Mouse (Mus musculus) mouse trophoblast stem cell (cell line): ENCODE measurements around the gene Hlf.

Experiments used
- in situ Hi-C, 2 experiments: fragments of 300-500 bp; cut with MseI, MboI; formaldehyde crosslinking; loops; 2 replicates in 1 of 2; 3 replicates in 1 of 2; pipeline ENCODE4 v1.15.1; 2025

The Hlf gene

GRCm38 (mm10) chr11:90370789-90371291 is 19.9 kb downstream of the Hlf start:
- in situ Hi-C loops = no loop called here

- in situ Hi-C loops = no loop called here
These were observed 20.3 kb downstream of the Hlf start for GRCm38 (mm10) chr11:90370367-90370766.

GRCm38 (mm10) chr11:90369605-90370004 is 21.1 kb downstream of the Hlf start:
- in situ Hi-C loops = no loop called here

- in situ Hi-C loops = no loop called here
These were observed 21.6 kb downstream of the Hlf start for GRCm38 (mm10) chr11:90369115-90369514.

- in situ Hi-C loops = no loop called here
These were observed 22.5 kb downstream of the Hlf start for GRCm38 (mm10) chr11:90367894-90368860.

GRCm38 (mm10) chr11:90364865-90365264 is 25.8 kb downstream of the Hlf start:
- in situ Hi-C loops = loop anchor here in 1 of 2 experiments (5.0 kb wide), 1 partner anchor 252 kb away; no protein-coding TSS in a partner anchor

GRCm38 (mm10) chr11:90363821-90364497 is 26.7 kb downstream of the Hlf start:
- in situ Hi-C loops = loop anchor here in 1 of 2 experiments (5.0 kb wide), 1 partner anchor 253 kb away; no protein-coding TSS in a partner anchor

GRCm38 (mm10) chr11:90363406-90363805 is 27.3 kb downstream of the Hlf start:
- in situ Hi-C loops = loop anchor here in 1 of 2 experiments (5.0 kb wide), 1 partner anchor 254 kb away; no protein-coding TSS in a partner anchor

- in situ Hi-C loops = loop anchor here in 1 of 2 experiments (5.0 kb wide), 1 partner anchor 257 kb away; no protein-coding TSS in a partner anchor
These were observed 30.2 kb downstream of the Hlf start for GRCm38 (mm10) chr11:90360536-90360935.

- in situ Hi-C loops = no loop called here
These were observed 32.6 kb downstream of the Hlf start for GRCm38 (mm10) chr11:90358063-90358462.

GRCm38 (mm10) chr11:90357371-90357770 is 33.3 kb downstream of the Hlf start:
- in situ Hi-C loops = no loop called here

- in situ Hi-C loops = no loop called here
These were observed 34.0 kb downstream of the Hlf start for GRCm38 (mm10) chr11:90356495-90357304.

GRCm38 (mm10) chr11:90356036-90356435 is 34.7 kb downstream of the Hlf start:
- in situ Hi-C loops = no loop called here

- in situ Hi-C loops = no loop called here
These were observed 35.4 kb downstream of the Hlf start for GRCm38 (mm10) chr11:90355270-90355681.

GRCm38 (mm10) chr11:90352696-90353095 is 38.0 kb downstream of the Hlf start:
- in situ Hi-C loops = no loop called here

GRCm38 (mm10) chr11:90350153-90350512 is 40.6 kb downstream of the Hlf start:
- in situ Hi-C loops = no loop called here

GRCm38 (mm10) chr11:90349486-90350152 is 41.1 kb downstream of the Hlf start:
- in situ Hi-C loops = no loop called here

- in situ Hi-C loops = no loop called here
These were observed 42.8 kb downstream of the Hlf start for GRCm38 (mm10) chr11:90347667-90348459.

- in situ Hi-C loops = no loop called here
These were observed 44.9 kb downstream of the Hlf start for GRCm38 (mm10) chr11:90345746-90346145.

- in situ Hi-C loops = no loop called here
These were observed 47.8 kb downstream of the Hlf start for GRCm38 (mm10) chr11:90342858-90343257.
